28 mouse cellular contexts compared by ENCODE assay signal in genomic region chr6:34946486-34947079, GRCm38 (mm10). TPM values are rescaled to one million over a fixed set of nuclear protein-coding genes. Genes with fewer than 3 reads are reported as not detected.
"Had no signal": no experiment of that assay in that cellular context is flagged by ENCODE, and none has a peak within 500 bp of the region (broad histone marks: within the 10 kb centered on the region; RNA-seq: fewer than 3 reads in every experiment).

No protein-coding gene starts in this region.

- H3K27ac ChIP-seq: kidney, postnatal 0 days; layer of hippocampus, adult 2 months; liver, embryonic 13.5 days; midbrain, embryonic 12.5 days; midbrain, embryonic 15.5 days; neural tube, embryonic 12.5 days; neural tube, embryonic 15.5 days; stomach, embryonic 15.5 days had no signal

- H3K36me3 ChIP-seq: liver, embryonic 13.5 days; midbrain, embryonic 12.5 days; midbrain, embryonic 15.5 days; neural tube, embryonic 12.5 days; neural tube, embryonic 15.5 days; stomach, embryonic 15.5 days had no signal

- H3K4me3 ChIP-seq: layer of hippocampus, adult 2 months; liver, embryonic 13.5 days; megakaryocyte, embryonic 14.5 days; midbrain, embryonic 12.5 days; midbrain, embryonic 15.5 days; neural tube, embryonic 12.5 days; neural tube, embryonic 15.5 days; stomach, embryonic 15.5 days had no signal

- H3K4me2 ChIP-seq: liver, embryonic 13.5 days; midbrain, embryonic 12.5 days; midbrain, embryonic 15.5 days; neural tube, embryonic 12.5 days; neural tube, embryonic 15.5 days; stomach, embryonic 15.5 days had no signal

- ATAC-seq: intestine, postnatal 0 days; midbrain, embryonic 15.5 days had no signal

- H3K27me3 ChIP-seq: midbrain, embryonic 15.5 days; neural tube, embryonic 15.5 days; stomach, embryonic 15.5 days had no signal

- DNase-seq: kidney, adult 2 months; kidney, postnatal 25 days; layer of hippocampus, adult 9-11 months; liver, embryonic 13.5 days; lung, adult 2 months; lung, postnatal 14 days; lung, postnatal 4 days; retina, postnatal 1 day; right cerebral cortex, postnatal 25 days; spleen, adult 18-20 months had no signal

- H3K4me1 ChIP-seq: liver, embryonic 13.5 days; midbrain, embryonic 12.5 days; midbrain, embryonic 15.5 days; stomach, embryonic 15.5 days had no signal

- H3K9me3 ChIP-seq: liver, embryonic 13.5 days; midbrain, embryonic 15.5 days; neural tube, embryonic 12.5 days; neural tube, embryonic 15.5 days; stomach, embryonic 15.5 days had no signal

- H3K9ac ChIP-seq: liver, embryonic 13.5 days; midbrain, embryonic 12.5 days; midbrain, embryonic 15.5 days; neural tube, embryonic 12.5 days; neural tube, embryonic 15.5 days; stomach, embryonic 15.5 days had no signal

RNA-seq across cellular contexts. Expression of gene Stra8, which starts 26.6 kb away (rescaled TPM):
- total RNA-seq: layer of hippocampus, adult 2 months; layer of hippocampus, postnatal 25 days; left cerebral cortex, adult 18-20 months; left cerebral cortex, postnatal 36 days; liver, adult 2 months had no signal
- polyA plus RNA-seq: intestine, postnatal 0 days; kidney, adult 2 months; kidney, embryonic 14.5 days; kidney, postnatal 0 days; limb, embryonic 11.5 days; liver, adult 2 months; liver, embryonic 13.5 days; liver, embryonic 16.5 days; lung, adult 2 months; lung, embryonic 16.5 days; midbrain, embryonic 12.5 days; midbrain, embryonic 15.5 days; neural tube, embryonic 12.5 days; neural tube, embryonic 15.5 days; stomach, embryonic 15.5 days; urinary bladder, adult 2 months had no signal

RNA-seq across cellular contexts. Expression of gene Slc23a4, which starts 41.6 kb away (rescaled TPM):
- total RNA-seq: liver, adult 2 months had no signal
